Mouse (Mus musculus) small intestine, adult 2 months (tissue): ENCODE measurements around the gene Gnat2. TPM values are rescaled to one million over a fixed set of nuclear protein-coding genes. Genes with fewer than 3 reads are reported as not detected.
A peak's percentile ranks its signal among the peaks of the same experiment; 100 is the strongest.

Source experiments
- H3K27ac ChIP-seq: fragments of 200-500 bp; 2 replicates; pipeline ENCODE4 v1.5.1; 2012; ENCODE audit warnings: low read depth, low read length, control low read depth, inconsistent platforms; ENCODE audit not compliant: insufficient read depth
- H3K27me3 ChIP-seq: fragments of 200-500 bp; 2 replicates; pipeline ENCODE4 v1.6.1; 2012; ENCODE audit warnings: mild to moderate bottlenecking, moderate library complexity, low read length, inconsistent platforms; ENCODE audit not compliant: control insufficient read depth, insufficient read depth
- H3K36me3 ChIP-seq: fragments of 200-500 bp; 2 replicates; pipeline ENCODE4 v1.6.1; 2012; ENCODE audit warnings: mild to moderate bottlenecking, low read length, control low read depth, inconsistent platforms; ENCODE audit not compliant: control insufficient read depth, insufficient read depth
- H3K4me1 ChIP-seq: fragments of 200-500 bp; 2 replicates; pipeline ENCODE4 v1.6.1; 2012; ENCODE audit warnings: low read length, inconsistent platforms, mixed read lengths; ENCODE audit not compliant: control insufficient read depth, insufficient read depth, insufficient read length
- H3K4me3 ChIP-seq: fragments of 200-500 bp; 2 replicates; pipeline ENCODE4 v1.5.1; 2012; ENCODE audit warnings: low read depth, mild to moderate bottlenecking, control low read depth, inconsistent platforms, low read length, moderate library complexity
- CTCF ChIP-seq: fragments of 200-500 bp; IDR thresholded peaks from 2 replicates; pipeline ENCODE4 v1.5.1; 2012; ENCODE audit warnings: low read depth, mild to moderate bottlenecking, control low read depth, inconsistent platforms, low read length, moderate library complexity, mixed read lengths; ENCODE audit not compliant: insufficient replicate concordance, insufficient read length; ENCODE audit errors: extremely low read depth
- POLR2A ChIP-seq: fragments of 200-500 bp; IDR thresholded peaks from 2 replicates; pipeline ENCODE4 v1.6.1; 2012; ENCODE audit warnings: low read depth, mild to moderate bottlenecking, control low read depth, inconsistent platforms, low read length, moderate library complexity
- WGBS: fragments of 180-500 bp; shearing (Covaris S2); methylation state at CpG from one replicate; pipeline ENCODE4 v1.1.7; 2018; 5-methylcytosine and 5-hydroxymethylcytosine counted together
- polyA plus RNA-seq: library from polyadenylated mRNA; depleted of rRNA; stranded (reverse); fragments of >200 nt; gene quantifications from 2 replicates; pipeline ENCODE4 v1.2.3, GENCODE M21; 2012

Gene Gnat2
- polyA plus RNA-seq, 1 experiment, result 0.91 TPM

DNA sequence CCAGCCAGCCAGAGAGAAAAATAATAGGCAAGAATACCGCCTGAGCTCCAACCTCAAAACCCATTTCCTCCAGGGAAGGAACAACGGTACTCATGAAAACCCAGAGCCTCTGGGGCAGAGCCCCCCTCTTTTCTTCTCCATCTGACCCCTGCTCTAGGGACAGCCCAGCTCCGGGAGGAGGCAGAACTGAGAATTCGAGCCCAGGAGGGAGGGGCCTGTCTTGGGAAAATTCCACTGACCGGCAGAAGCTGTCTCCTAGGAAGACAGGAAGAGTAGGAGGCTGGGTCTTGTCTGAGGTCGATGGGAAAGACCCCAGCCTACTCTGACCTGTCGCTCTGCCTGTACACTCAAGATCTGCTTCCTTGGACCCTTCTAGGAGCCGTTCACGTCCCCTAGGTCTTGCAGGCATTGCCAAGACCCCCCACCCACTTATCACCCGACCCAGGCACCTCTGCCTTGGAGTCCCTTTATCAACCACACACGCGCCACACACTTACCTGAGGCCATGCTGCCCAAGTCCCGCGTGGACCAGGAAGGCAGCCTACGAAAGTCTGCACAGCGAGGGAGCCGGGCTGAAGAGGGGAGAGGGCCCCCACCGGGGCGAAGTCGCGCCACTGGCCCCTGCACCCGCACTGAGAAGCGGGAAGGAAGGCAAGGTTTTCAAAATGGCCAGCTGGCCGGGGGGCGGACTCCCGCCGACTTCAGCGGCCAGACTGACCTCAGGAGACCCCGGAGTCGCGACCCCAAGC, 6.7 kb upstream of the Gnat2 start:
- under 1% methylated on average over 31 of the region's 31 CpGs for WGBS
- no peak for TF ChIP-seq CTCF
- TF ChIP-seq POLR2A, result no peak; the same call in 1 of the 2 replicates
- Histone ChIP-seq H3K4me3 (peak overlapping the region; percentile 76), H3K4me1 (peaks cover 13% of the 10 kb centered on the region; the same call in 1 of the 2 replicates), H3K27me3 (no peaks in the 10 kb centered on the region), H3K36me3 (no peaks in the 10 kb centered on the region), H3K27ac (peak overlapping the region; percentile 87)

DNA sequence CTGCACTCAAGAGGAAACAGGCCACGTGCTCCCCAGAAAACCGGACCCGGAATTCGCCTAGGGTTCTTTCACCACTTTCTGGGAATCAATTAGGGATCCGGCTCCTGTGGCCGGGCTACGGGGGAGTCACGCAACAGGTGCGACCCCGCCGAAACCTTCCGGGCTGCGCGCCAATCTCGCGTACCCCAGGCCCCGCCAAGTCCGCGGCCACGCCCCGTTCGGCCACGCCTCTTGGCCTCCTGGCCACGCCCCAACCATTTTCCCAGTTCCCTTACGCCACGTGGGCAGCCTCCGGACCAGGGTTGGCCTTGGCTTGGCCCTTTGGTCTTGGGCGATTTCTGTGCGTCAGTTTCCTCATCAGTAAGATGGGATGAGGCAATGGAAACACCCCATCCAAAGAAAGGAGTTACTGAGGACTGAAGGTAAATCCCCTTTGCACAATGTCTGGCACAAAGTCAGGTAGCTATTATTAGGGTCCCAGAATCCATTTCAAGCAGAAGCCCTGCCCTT, 6.1 kb upstream of the Gnat2 start, which contains the start of gene Ampd2:
TSS of gene Ampd2 (minus strand) at position 182 of the 510 bp plus-strand sequence.
- Histone ChIP-seq H3K27ac (peak within 1 kb of the TSS; percentile 87), H3K4me1 (peaks cover 13% of the 10 kb centered on the region; the same call in 1 of the 2 replicates), H3K4me3 (peak within 1 kb of the TSS; percentile 76), H3K27me3 (no peaks in the 10 kb centered on the region), H3K36me3 (no peaks in the 10 kb centered on the region)
- TF ChIP-seq CTCF (no peak), POLR2A (no peak)
- under 1% methylated on average over 29 of the region's 29 CpGs for WGBS

DNA sequence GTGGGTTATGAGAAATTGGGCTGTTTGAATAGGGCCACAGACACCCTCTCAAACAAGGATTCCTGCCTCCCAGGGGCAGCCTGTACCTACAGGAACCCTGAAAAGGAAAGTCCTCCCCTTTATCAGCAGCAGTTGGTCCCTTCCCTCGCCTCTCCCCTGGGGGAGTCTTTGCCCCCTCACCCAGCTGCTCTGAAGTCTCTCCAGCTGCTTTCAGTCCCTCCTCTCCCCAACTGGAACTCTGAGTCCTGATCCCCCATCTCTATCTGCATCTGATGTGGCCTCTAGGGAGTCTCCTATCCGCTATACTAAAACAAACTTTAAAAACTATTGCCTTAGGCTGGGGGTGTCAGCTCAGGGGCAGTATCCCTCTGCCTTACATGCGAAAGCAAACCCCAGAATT, 5.3 kb upstream of the Gnat2 start:
- H3K4me3 ChIP-seq, result no peak overlapping the region
- WGBS, result 76% methylated on average over 3 of the region's 3 CpGs
- no peak for TF ChIP-seq CTCF
- no peak for TF ChIP-seq POLR2A
- H3K27ac ChIP-seq, result 0 out of 2 replicates have a peak overlapping the region, but pooled peaks have one; percentile 32
- no peaks in the 10 kb centered on the region for H3K36me3 ChIP-seq
- H3K4me1 ChIP-seq, result peaks cover 13% of the 10 kb centered on the region; the same call in 1 of the 2 replicates
- no peaks in the 10 kb centered on the region for H3K27me3 ChIP-seq

DNA sequence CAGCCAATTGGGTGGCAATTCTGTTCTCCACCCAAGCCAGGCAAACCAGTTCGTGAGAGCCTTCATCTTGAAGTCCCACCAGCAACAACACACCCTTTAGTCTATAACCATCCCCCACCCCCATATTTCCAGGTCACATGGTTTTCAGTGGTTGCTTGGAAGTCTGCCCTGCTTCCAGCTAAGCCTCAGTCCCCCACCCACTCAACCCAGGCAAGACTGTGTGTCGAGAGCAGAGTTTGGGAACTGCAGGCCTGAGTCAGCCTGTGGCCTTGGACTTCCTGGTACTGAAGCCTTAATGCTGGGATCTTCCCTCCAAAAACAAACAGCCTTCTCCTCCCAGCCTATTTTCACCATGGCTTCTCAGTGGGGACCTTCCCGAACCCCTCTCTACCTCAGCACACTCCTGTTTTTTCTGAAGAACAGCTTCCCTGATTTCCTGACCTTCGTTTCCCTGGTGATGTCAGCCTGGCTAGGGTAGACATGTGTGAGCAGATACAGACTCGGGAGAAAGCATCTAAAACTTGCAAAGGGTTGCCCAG, 3.7 kb upstream of the Gnat2 start:
- WGBS, result 64% methylated on average over 5 of the region's 5 CpGs
- Histone ChIP-seq H3K4me1 (peaks cover 12% of the 10 kb centered on the region; the same call in 1 of the 2 replicates), H3K4me3 (no peak overlapping the region), H3K36me3 (no peaks in the 10 kb centered on the region), H3K27me3 (no peaks in the 10 kb centered on the region), H3K27ac (no peak overlapping the region)
- TF ChIP-seq POLR2A (no peak), CTCF (no peak)

DNA sequence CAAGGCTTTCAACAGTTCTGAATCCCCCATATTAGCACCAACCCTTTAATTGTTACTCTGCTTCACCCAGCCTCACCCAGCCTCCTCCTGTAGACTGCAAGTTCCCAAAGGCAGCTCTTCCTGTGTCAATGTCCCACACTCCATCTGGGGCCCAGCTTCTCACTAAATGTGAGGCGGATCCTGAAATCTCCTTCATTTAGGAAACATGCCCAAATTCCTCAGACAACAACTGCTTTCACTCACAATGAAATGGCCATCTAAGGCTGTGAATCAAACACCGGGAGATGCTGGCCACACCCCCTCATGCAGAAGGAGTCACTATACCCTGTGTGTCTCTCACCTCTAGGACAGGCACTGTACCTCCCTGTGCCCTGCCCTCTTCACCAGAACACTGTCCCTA, 2.7 kb upstream of the Gnat2 start:
- WGBS, result 55% methylated on average over 2 of the region's 2 CpGs
- peaks cover 6% of the 10 kb centered on the region; the same call in 1 of the 2 replicates for H3K4me1 ChIP-seq
- no peak overlapping the region for H3K27ac ChIP-seq
- no peak overlapping the region for H3K4me3 ChIP-seq
- no peaks in the 10 kb centered on the region for H3K27me3 ChIP-seq
- H3K36me3 ChIP-seq, result no peaks in the 10 kb centered on the region
- no peak for TF ChIP-seq POLR2A
- TF ChIP-seq CTCF, result no peak

DNA sequence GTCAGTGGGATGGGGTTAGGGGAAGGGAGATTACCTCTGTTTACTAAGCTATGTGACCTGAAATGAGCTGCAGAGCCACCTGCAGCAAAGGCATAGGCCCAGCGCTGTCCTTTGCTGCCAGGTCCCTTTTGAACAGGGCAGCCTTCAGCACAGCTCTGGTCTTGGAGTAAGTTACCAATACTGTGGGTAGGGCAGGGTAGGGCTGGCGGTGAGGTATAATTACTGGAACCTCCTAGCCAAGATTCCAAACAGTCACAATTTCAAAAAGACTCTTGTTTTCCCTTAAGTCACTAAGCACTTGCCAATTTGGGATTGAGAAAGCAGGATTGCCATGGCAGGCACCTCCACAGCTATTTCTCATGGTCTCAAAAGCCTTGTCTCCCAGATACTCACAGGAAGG, 2.0 kb upstream of the Gnat2 start:
- Histone ChIP-seq H3K36me3 (no peaks in the 10 kb centered on the region), H3K27ac (no peak overlapping the region), H3K4me1 (peaks cover 5% of the 10 kb centered on the region; the same call in 1 of the 2 replicates), H3K4me3 (no peak overlapping the region), H3K27me3 (no peaks in the 10 kb centered on the region)
- WGBS, result 80% methylated on average over 2 of the region's 2 CpGs
- TF ChIP-seq CTCF (no peak), POLR2A (no peak)

DNA sequence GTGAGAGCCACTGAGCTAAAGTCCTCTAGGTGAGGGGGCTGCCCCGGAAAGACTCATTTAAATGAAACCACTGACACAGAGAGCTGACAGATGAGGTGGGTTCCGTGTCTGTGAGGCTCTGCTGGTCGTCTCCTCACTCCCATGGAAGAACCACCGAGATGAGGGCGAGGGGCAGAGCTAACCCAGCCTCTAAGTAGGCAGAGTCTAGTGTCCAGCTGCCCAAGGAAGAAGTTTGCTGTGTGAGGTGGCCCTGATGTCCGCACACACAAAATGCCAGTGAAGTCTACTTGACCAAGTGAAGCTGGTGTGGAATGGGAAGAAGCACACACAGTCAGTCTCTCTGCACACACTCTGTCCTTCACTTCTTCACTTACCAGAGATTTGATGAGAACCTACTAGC, 559 bp upstream of the Gnat2 start:
- Histone ChIP-seq H3K27me3 (no peaks in the 10 kb centered on the region), H3K27ac (no peak overlapping the region), H3K4me3 (no peak overlapping the region), H3K4me1 (no peaks in the 10 kb centered on the region), H3K36me3 (no peaks in the 10 kb centered on the region)
- 82% methylated on average over 6 of the region's 6 CpGs for WGBS
- TF ChIP-seq POLR2A (no peak), CTCF (no peak)
